Mouse (Mus musculus): ENCODE measurements around the gene L3hypdh. TPM values are rescaled to one million over a fixed set of nuclear protein-coding genes. Genes with fewer than 3 reads are reported as not detected.

Gene L3hypdh
- total RNA-seq, 1 experiment, result 1.8 TPM

- H3K9ac ChIP-seq (ENCODE audit: insufficient read depth, low read depth, low read length, poor library complexity, severe bottlenecking), result no peak overlapping the region
- TF ChIP-seq ZC3H11A (IDR thresholded peaks at IDR 0.05; ENCODE audit: borderline replicate concordance, low read depth, low read length), result no peak
- no peak for TF ChIP-seq ZNF384 (IDR thresholded peaks at IDR 0.05; ENCODE audit: low read depth, low read length)
- no peak for TF ChIP-seq HCFC1 (IDR thresholded peaks at IDR 0.05; ENCODE audit: borderline replicate concordance, insufficient read depth, low read length)
- TF ChIP-seq CHD2 (IDR thresholded peaks at IDR 0.05; ENCODE audit: low read depth, low read length), result no peak
- TF ChIP-seq MAFK (IDR thresholded peaks at IDR 0.05; ENCODE audit: insufficient read depth, low read depth, low read length), result no peak
- H3K9me3 ChIP-seq (ENCODE audit: control insufficient read depth, insufficient read depth, low read depth, low read length), result no peaks in the 10 kb centered on the region
- H3K36me3 ChIP-seq (ENCODE audit: control insufficient read depth, insufficient read depth, low read length, poor library complexity, severe bottlenecking), result no peaks in the 10 kb centered on the region
- in situ Hi-C loops (cut with MboI; ENCODE audit: low sequenced_read_pairs in 2 of 2, unreplicated experiment in 2 of 2), result loop anchor here in 1 of 2 experiments (25.0 kb wide), 1 partner anchor 277 kb away; no protein-coding TSS in a partner anchor
- H3K4me3 ChIP-seq (ENCODE audit: insufficient read depth in 1 of 2, low read depth in 1 of 2, low read length in 2 of 2, poor library complexity in 1 of 2, severe bottlenecking in 1 of 2), result no peak overlapping the region
- H3K27ac ChIP-seq (ENCODE audit: insufficient read depth, low read depth, low read length, poor library complexity, severe bottlenecking), result no peak overlapping the region
- DNase-seq (ENCODE audit: low read depth, low spot score), result no peak
- H3K4me1 ChIP-seq (ENCODE audit: control insufficient read depth in 2 of 2, insufficient read depth in 2 of 2, low read length in 2 of 2, poor library complexity in 1 of 2), result no peaks in the 10 kb centered on the region
Observed at GRCm38 (mm10) chr12:72039501-72039900, 45.7 kb downstream of the L3hypdh start.

- Histone ChIP-seq H3K4me3 (ENCODE audit: insufficient read depth in 1 of 2, low read depth in 1 of 2, low read length in 2 of 2, poor library complexity in 1 of 2, severe bottlenecking in 1 of 2) (no peak overlapping the region), H3K9ac (ENCODE audit: insufficient read depth, low read depth, low read length, poor library complexity, severe bottlenecking) (no peak overlapping the region), H3K9me3 (ENCODE audit: control insufficient read depth, insufficient read depth, low read depth, low read length) (no peaks in the 10 kb centered on the region), H3K36me3 (ENCODE audit: control insufficient read depth, insufficient read depth, low read length, poor library complexity, severe bottlenecking) (no peaks in the 10 kb centered on the region), H3K27ac (ENCODE audit: insufficient read depth, low read depth, low read length, poor library complexity, severe bottlenecking) (no peak overlapping the region), H3K4me1 (ENCODE audit: control insufficient read depth in 2 of 2, insufficient read depth in 2 of 2, low read length in 2 of 2, poor library complexity in 1 of 2) (no peaks in the 10 kb centered on the region)
- in situ Hi-C loops (cut with MboI; ENCODE audit: low sequenced_read_pairs in 2 of 2, unreplicated experiment in 2 of 2), result loop anchor here in 1 of 2 experiments (25.0 kb wide), 1 partner anchor 277 kb away; no protein-coding TSS in a partner anchor
- DNase-seq (ENCODE audit: low read depth, low spot score), result no peak
- TF ChIP-seq MAFK (IDR thresholded peaks at IDR 0.05; ENCODE audit: insufficient read depth, low read depth, low read length) (no peak), HCFC1 (IDR thresholded peaks at IDR 0.05; ENCODE audit: borderline replicate concordance, insufficient read depth, low read length) (no peak), CHD2 (IDR thresholded peaks at IDR 0.05; ENCODE audit: low read depth, low read length) (no peak), ZNF384 (IDR thresholded peaks at IDR 0.05; ENCODE audit: low read depth, low read length) (no peak)
Observed at GRCm38 (mm10) chr12:72038866-72039265, 46.4 kb downstream of the L3hypdh start.

- Histone ChIP-seq H3K27ac (ENCODE audit: insufficient read depth, low read depth, low read length, poor library complexity, severe bottlenecking) (no peak overlapping the region), H3K36me3 (ENCODE audit: control insufficient read depth, insufficient read depth, low read length, poor library complexity, severe bottlenecking) (no peaks in the 10 kb centered on the region), H3K9ac (ENCODE audit: insufficient read depth, low read depth, low read length, poor library complexity, severe bottlenecking) (no peak overlapping the region), H3K4me1 (ENCODE audit: control insufficient read depth in 2 of 2, insufficient read depth in 2 of 2, low read length in 2 of 2, poor library complexity in 1 of 2) (no peaks in the 10 kb centered on the region), H3K4me3 (ENCODE audit: insufficient read depth in 1 of 2, low read depth in 1 of 2, low read length in 2 of 2, poor library complexity in 1 of 2, severe bottlenecking in 1 of 2) (no peak overlapping the region), H3K9me3 (ENCODE audit: control insufficient read depth, insufficient read depth, low read depth, low read length) (no peaks in the 10 kb centered on the region)
- in situ Hi-C loops (cut with MboI; ENCODE audit: low sequenced_read_pairs in 2 of 2, unreplicated experiment in 2 of 2), result loop anchor here in 1 of 2 experiments (25.0 kb wide), 1 partner anchor 275 kb away; no protein-coding TSS in a partner anchor
- DNase-seq (ENCODE audit: low read depth, low spot score), result no peak
- TF ChIP-seq ZC3H11A (IDR thresholded peaks at IDR 0.05; ENCODE audit: borderline replicate concordance, low read depth, low read length), result no peak
Observed at GRCm38 (mm10) chr12:72037049-72037448, 48.2 kb downstream of the L3hypdh start.

GRCm38 (mm10) chr12:72036097-72036661 lies 49.1 kb downstream of the L3hypdh start:
- no peak overlapping the region for H3K4me3 ChIP-seq (ENCODE audit: insufficient read depth in 1 of 2, low read depth in 1 of 2, low read length in 2 of 2, poor library complexity in 1 of 2, severe bottlenecking in 1 of 2)
- no peak for DNase-seq (ENCODE audit: low read depth, low spot score)
- in situ Hi-C loops (cut with MboI; ENCODE audit: low sequenced_read_pairs in 2 of 2, unreplicated experiment in 2 of 2), result loop anchor here in 1 of 2 experiments (25.0 kb wide), 1 partner anchor 274 kb away; no protein-coding TSS in a partner anchor
- H3K27ac ChIP-seq (ENCODE audit: insufficient read depth, low read depth, low read length, poor library complexity, severe bottlenecking), result no peak overlapping the region
- no peak overlapping the region for H3K9ac ChIP-seq (ENCODE audit: insufficient read depth, low read depth, low read length, poor library complexity, severe bottlenecking)
- no peaks in the 10 kb centered on the region for H3K9me3 ChIP-seq (ENCODE audit: control insufficient read depth, insufficient read depth, low read depth, low read length)
- H3K36me3 ChIP-seq (ENCODE audit: control insufficient read depth, insufficient read depth, low read length, poor library complexity, severe bottlenecking), result no peaks in the 10 kb centered on the region
- TF ChIP-seq ZC3H11A (IDR thresholded peaks at IDR 0.05; ENCODE audit: borderline replicate concordance, low read depth, low read length) (no peak), MAFK (IDR thresholded peaks at IDR 0.05; ENCODE audit: insufficient read depth, low read depth, low read length) (no peak), ZNF384 (IDR thresholded peaks at IDR 0.05; ENCODE audit: low read depth, low read length) (no peak), HCFC1 (IDR thresholded peaks at IDR 0.05; ENCODE audit: borderline replicate concordance, insufficient read depth, low read length) (no peak), CHD2 (IDR thresholded peaks at IDR 0.05; ENCODE audit: low read depth, low read length) (no peak)
- H3K4me1 ChIP-seq (ENCODE audit: control insufficient read depth in 2 of 2, insufficient read depth in 2 of 2, low read length in 2 of 2, poor library complexity in 1 of 2), result no peaks in the 10 kb centered on the region

GRCm38 (mm10) chr12:72031794-72032193 lies 53.4 kb downstream of the L3hypdh start:
- no peaks in the 10 kb centered on the region for H3K9me3 ChIP-seq (ENCODE audit: control insufficient read depth, insufficient read depth, low read depth, low read length)
- H3K4me3 ChIP-seq (ENCODE audit: insufficient read depth in 1 of 2, low read depth in 1 of 2, low read length in 2 of 2, poor library complexity in 1 of 2, severe bottlenecking in 1 of 2), result no peak overlapping the region
- H3K36me3 ChIP-seq (ENCODE audit: control insufficient read depth, insufficient read depth, low read length, poor library complexity, severe bottlenecking), result no peaks in the 10 kb centered on the region
- TF ChIP-seq CHD2 (IDR thresholded peaks at IDR 0.05; ENCODE audit: low read depth, low read length), result no peak
- TF ChIP-seq MAFK (IDR thresholded peaks at IDR 0.05; ENCODE audit: insufficient read depth, low read depth, low read length), result no peak
- TF ChIP-seq HCFC1 (IDR thresholded peaks at IDR 0.05; ENCODE audit: borderline replicate concordance, insufficient read depth, low read length), result no peak
- no peak for TF ChIP-seq ZC3H11A (IDR thresholded peaks at IDR 0.05; ENCODE audit: borderline replicate concordance, low read depth, low read length)
- no peak for TF ChIP-seq ZNF384 (IDR thresholded peaks at IDR 0.05; ENCODE audit: low read depth, low read length)
- no peak for DNase-seq (ENCODE audit: low read depth, low spot score)
- no peak overlapping the region for H3K27ac ChIP-seq (ENCODE audit: insufficient read depth, low read depth, low read length, poor library complexity, severe bottlenecking)
- no peaks in the 10 kb centered on the region for H3K4me1 ChIP-seq (ENCODE audit: control insufficient read depth in 2 of 2, insufficient read depth in 2 of 2, low read length in 2 of 2, poor library complexity in 1 of 2)
- in situ Hi-C loops (cut with MboI; ENCODE audit: low sequenced_read_pairs in 2 of 2, unreplicated experiment in 2 of 2), result loop anchor here in 1 of 2 experiments (25.0 kb wide), 1 partner anchor 269 kb away; no protein-coding TSS in a partner anchor
- H3K9ac ChIP-seq (ENCODE audit: insufficient read depth, low read depth, low read length, poor library complexity, severe bottlenecking), result no peak overlapping the region
